Mouse (Mus musculus) CD8-positive naive resting alpha-beta T cell, adult 2 months (primary cell): ENCODE results near the gene Fam98a.

ENCODE experiments used
- DNase-seq, 2 experiments: peaks; one replicate each; pipeline ENCODE4 v3.0.0; 2022; ENCODE audit warnings: low read depth in 2 of 2, low spot score in 2 of 2

Gene Fam98a

DNA sequence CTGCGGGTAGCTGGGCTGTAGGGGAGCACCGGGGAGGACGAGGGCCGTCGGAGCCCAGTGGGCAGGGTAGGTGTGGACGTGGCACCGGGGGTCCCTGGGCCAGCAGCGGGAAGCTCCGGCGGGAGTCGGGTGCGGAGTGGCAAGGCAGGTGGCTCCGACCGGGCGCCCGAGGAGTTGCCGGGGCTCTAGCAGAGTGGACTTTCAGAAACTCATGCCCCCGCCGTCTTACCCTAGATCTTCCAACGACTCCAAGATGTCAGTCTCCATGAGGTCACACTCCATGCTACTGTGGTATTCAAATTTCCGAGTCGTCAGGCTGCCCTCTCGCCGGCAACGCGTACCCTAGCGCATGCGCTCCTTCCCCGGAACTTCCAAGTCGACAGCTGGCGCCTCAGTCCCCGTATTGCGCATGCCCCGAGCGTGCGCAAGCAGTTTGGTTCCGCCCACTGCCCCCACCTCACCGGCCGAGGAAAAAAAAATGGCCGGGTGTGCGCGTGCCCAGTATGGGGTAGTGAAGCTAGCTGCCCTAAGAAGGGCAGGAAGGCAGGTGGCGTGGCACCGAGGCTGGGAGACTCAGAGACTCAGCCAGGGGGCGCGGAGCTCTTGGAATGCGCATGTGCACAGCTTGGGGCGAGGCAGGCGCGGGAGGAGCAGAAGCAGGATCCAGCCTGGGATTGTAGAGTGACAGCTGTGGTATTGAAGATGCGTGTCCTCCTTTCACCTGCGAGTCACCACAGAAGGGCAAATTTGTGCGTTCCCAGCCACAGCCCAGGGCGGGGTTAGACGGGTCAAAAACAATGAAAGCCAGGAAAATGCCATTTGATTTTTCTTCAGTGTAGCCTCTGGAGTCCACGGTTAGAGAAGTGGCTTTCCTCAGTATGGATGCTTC, at the start of gene Fam98a:
TSS of gene Fam98a (minus strand) at position 435 of the 889 bp plus-strand sequence.
- peak; percentile 96 to 97 for DNase-seq

DNA sequence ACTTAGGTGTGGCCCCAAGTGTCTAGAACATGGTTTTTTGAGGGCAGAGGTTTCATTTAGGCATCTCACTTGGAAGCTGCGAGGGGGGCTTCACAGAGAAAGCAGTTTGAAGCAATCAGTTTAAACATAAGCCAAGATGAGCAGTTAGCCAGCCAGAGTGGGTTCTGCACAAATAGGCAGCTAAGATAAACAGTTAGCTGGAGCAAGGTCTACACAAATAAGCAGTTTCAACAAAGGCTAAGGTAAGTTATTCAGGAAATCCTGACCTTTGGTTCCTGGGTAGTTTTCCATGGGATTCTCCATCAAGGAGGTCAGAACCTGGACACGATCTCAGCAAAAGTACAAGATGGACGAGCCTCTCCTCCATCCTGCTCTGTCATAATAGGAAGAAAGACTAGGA, 46.9 kb upstream of the Fam98a start:
- no peak for DNase-seq

DNA sequence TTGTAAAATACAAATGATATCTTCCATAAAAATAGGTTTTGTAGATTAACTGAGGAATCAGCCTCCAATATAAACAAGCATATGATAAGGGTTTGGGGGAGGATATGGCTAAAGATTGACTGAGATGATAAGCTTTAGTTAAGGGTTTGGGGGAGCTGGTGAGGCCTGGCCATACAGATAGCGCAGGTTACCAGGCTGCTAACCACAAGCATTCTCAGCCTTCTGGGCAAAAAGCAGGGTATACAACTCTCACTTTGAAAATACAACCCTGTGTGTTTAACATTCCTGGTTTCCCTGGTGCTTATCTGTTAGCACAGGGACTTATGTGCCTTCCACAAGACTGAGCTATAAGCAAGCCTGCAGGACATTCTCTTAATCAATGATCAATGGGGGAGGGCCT, 31.0 kb upstream of the Fam98a start:
- no peak for DNase-seq

DNA sequence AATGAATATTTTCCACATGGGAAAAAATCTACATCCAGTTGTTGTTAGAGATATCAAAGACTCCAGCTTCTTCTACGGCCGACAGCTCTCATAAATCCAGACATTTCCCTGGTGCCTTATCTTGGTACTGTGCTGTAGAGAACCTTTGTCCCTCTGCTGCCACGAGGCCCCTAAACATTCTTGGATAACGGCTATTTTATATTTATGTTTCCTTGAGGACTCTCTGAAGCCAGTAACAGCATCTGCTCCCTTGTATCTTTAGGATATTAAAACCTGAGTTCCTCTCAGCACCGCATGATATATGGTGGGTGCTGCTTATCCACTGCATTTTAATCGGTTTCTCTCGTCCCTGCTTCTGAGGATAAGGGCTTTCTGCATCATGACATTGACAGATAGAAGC, 23.9 kb upstream of the Fam98a start:
- DNase-seq = no peak

DNA sequence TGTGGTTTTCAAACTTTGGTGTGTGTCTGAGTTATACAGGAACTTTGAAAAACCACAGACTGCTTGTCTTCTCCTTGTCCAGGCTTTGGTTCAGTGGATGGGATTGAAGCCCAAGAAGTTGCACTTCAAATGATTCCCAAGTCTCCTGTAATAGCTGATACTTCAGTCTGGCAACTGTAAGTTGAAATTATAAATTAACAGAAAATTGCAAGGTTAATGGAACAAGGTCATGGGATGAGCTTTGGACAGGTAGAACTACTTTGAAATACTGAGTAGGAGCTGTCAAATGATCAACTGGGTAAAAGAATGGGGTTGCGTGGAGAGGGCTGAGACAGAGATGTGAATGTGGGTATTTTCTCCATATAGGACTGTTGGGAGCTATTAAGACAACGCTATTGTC, 6.3 kb upstream of the Fam98a start:
- no peak for DNase-seq

- no peak for DNase-seq
Measured at GRCm38 (mm10) chr17:75557031-75557430, 5.3 kb upstream of the Fam98a start.

DNA sequence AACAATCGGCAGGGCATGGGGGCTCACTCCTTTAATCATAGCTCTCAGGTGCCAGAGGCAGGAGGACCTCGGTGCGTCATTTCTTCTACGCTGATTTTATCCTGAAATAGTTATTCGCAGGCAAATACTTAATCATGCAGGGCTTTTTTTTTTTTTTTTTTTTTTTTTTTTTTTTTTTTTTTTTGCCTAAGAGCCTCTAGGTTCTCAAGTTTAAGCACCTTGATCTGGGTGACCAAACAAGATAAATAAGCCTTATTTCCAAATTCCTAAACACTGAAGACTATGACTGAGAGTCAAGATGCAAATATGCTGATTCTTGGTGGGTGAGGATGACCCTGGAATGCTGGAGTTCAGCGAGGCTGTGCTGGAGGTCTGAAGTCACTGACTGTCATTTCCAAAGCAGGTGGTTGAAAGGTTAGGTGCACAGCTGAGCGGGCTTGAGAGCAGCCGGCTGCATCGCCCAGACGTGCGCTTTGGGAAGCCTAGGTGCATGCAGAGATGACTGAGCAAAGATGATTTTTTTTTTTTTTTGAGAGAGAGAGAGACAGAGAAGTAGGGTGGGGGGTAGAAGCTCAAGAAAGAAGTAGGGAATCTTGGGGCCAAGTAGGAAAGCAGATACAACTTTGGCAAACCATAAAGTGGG, 854 bp downstream of the Fam98a start:
- peak in 1 of 2 experiments; percentile 2 for DNase-seq

DNA sequence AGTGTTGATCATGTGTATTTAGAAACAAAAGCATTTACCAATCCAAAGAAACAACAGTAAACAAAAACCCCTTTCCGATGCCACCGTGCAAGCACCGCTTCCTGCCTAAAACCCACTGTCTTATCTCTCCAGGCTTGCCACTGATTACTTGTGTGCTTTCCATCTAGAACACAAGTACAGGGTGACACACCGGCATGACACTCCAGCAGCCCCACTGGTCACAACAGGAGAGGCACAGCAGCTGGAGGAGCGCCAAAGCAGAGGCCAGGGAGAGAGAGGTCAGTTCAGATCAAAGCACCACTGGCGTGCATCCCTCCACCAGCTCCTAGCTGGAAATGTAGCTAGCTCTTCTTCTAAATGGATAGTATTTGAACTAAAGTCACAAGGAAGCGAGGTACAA, 7.5 kb downstream of the Fam98a start:
- no peak for DNase-seq

DNA sequence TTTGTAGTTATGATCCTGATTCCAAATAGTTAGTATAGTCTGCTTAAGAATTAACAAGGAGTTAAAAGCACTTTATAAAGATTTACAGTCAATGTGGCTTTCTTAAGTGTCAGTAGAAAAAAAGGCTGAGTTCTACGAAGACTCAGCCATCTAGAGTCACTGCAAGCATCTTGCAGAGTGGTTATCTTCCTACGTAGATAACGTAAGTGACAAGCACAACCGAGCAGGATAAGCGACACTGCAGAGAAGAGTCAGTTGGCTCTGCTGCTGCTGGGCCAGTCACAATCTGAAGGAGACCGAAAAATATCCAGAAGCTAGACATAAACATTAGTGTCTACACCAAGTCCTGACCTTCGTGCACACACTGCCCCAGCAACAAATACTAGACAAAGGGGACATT, 8.3 kb downstream of the Fam98a start:
- DNase-seq = no peak

- no peak for DNase-seq
Measured at GRCm38 (mm10) chr17:75539841-75540240, 11.9 kb downstream of the Fam98a start.

- DNase-seq = no peak
Measured at GRCm38 (mm10) chr17:75539130-75539529, 12.6 kb downstream of the Fam98a start.

GRCm38 (mm10) chr17:75538431-75538830, 13.3 kb downstream of the Fam98a start:
- DNase-seq = no peak

DNA sequence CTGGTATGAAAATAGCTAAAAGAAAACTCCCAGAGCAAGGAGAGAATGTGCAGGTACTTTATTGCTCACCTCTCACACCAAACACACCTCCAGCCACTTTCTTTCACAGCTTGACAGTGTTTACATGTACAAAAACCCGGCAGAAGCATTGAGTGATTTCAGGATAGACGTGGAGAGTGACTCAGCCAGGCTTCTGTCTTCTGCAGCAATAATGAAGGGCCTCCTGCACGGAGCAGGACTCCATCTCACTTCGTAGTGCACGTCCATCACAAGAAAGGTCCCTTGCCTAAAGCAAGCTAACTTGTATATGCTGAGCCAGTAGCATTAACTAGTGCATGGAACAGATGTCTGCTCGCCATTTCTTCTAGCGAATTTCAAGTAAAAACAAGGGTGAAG, 14.7 kb downstream of the Fam98a start:
- no peak for DNase-seq

DNA sequence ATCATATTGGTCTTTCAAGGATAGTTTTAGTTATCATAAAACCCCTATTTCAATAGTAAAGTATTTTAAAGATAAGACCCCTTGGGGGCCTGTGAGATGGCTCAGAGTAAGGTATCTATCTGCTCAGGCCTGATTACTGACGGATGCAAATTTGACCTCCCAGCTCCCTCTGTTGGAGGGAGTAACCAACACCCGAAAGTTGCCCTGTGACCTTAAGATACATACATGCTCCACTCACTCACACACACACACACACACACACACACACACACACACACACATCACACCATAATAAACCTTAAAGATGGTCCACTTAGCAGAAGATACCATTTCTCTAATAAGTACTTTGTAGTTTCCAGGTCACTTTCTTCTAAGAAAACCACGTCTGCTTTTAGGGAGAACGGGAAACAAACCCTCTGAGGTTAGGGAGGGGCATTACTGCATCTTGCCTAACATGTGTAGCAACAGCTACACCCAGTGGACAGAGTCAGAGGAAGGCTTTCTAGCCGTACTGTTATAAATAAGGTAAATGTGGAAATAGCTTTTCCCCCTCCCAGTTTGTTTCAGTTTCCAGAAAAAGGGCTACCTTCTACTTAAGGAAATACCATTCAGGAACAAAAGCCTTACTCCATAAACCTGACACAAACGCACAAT, 15.2 kb downstream of the Fam98a start:
- no peak for DNase-seq

DNA sequence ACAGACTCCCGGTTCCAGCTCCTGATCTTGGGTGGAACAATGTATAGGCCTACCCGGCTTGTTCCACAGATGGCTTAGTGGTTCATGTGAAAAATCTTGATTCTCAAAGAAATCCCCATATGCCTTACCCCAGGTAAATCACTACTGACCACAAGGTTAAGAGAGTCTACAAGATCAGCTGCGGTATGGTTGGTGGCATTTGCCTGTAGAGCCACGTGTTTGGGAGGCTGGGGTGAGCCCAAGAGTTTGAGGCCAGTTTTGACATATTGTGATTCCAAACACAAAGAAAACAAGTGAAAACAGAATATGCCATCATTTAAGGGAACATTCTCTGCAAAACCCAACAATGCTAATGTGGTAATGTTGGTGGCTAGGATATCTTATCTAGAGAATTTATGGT, 16.1 kb downstream of the Fam98a start:
- no peak for DNase-seq

DNA sequence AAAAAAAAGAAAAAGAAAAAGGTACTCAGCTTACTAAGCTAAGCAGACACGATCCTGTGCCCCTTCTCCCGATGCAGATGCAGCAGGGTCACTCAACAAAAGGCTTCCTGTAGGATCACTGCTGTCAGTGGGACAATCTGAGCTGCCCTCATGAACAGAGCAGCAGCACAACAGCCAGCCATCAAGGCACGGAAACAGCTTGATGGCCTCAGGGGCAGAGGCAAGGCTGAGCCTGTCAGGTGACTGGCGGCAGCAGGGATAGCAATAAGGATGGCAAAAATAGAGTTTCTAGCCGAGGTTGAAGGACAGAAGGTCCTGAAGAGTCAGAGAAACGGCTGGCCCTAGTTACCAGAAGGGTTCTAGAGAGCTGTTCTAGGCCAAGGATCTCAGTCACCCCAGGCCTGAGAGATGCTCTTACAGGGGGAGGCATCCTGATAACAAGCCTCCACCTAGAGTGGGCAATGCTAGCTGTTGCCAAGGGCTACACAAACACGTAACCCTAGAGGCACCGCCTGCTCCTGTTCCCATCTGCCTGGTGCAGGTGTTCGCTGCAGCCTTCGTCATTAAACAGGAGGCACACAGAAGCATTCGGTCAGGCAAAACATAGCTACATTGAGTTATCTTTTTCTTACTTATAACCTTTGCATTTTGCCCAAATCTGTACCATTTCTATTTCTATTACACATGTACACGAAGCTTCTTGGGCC, 17.3 kb downstream of the Fam98a start:
- no peak for DNase-seq

GRCm38 (mm10) chr17:75532469-75532986, 19.2 kb downstream of the Fam98a start:
- DNase-seq = no peak

GRCm38 (mm10) chr17:75529222-75529935, 22.4 kb downstream of the Fam98a start:
- no peak for DNase-seq

DNA sequence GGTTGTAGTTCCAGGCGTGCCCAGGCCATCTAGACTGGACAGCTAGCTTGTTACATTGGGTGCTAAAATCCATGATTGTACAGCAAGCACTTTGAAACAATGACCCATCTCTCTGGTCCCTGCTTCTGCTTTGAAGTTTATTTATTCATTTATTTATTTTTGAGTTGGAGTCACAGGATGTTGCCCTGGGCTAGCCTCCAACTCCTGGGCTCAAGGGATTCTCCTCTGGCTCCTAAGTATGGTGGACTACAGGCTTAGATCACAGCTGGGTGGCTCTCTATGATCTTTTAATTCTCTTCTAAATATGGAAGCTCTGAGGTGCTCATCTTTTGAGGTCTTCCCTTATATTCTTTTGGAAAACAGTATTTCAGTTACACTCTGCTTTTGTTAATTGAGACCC, 25.3 kb downstream of the Fam98a start:
- DNase-seq = no peak

- DNase-seq = no peak
Measured at GRCm38 (mm10) chr17:75523812-75524211, 27.9 kb downstream of the Fam98a start.
